Mouse (Mus musculus): ENCODE results near the gene Klhl35. TPM values are rescaled to one million over a fixed set of nuclear protein-coding genes. Genes with fewer than 3 reads are reported as not detected.

The Klhl35 gene
- total RNA-seq, 2 experiments from 2014 or later = 2.3 to 2.7 TPM

DNA sequence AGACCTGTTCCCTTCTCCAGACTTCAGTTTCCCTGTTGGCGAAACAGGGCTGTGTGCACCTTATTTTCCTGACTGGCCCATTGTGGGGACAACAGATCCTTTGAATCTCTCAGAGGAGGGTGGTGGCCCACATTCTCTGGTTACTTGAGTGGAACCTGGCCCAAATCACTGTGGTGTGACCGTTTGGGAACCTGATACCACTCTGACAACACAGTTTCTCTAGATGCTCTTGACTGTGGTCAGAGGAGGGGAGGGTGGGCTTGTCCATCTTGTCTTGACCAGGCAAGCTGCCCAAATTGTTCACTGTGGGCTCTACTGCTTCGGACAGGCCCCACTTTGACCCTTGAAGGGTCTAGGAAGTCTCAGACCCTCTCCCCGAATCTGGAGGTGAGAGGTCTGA lies 11.8 kb upstream of the Klhl35 start:
- intact Hi-C loops (cut with DNase I) = loop anchor here (5.0 kb wide), 2 partner anchors 122 to 347 kb away; no protein-coding TSS in a partner anchor
- no peak overlapping the region for H3K27ac ChIP-seq
- DNase-seq (ENCODE audit: extremely low spot score in 1 of 2, low spot score in 2 of 2) = no peak
- no peak overlapping the region for H3K4me3 ChIP-seq
- TF ChIP-seq CTCF (IDR thresholded peaks at IDR 0.05) = no peak

DNA sequence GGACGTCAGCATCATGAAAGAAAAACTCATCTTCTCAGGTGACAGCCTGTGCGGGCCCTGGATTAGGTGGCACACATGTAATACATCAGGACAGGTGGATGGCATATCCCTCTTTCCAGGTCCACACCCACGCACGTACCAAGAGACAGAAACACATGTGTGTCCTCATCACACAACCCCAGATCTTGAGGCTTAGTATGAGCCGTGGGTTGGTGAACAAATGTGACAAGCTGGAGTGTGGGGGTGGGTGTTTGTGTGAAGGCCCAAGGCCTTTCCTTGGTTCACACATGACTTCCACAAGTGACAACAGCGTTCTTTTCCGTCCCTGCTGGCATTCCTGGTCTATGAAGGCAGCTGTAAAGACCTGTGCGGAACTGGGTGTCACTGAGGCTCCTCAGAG lies 7.0 kb upstream of the Klhl35 start:
- H3K4me3 ChIP-seq = no peak overlapping the region
- no peak for DNase-seq (ENCODE audit: extremely low spot score in 1 of 2, low spot score in 2 of 2)
- intact Hi-C loops (cut with DNase I) = no loop called here
- peak overlapping the region; percentile 82 for H3K27ac ChIP-seq
- no peak for TF ChIP-seq CTCF (IDR thresholded peaks at IDR 0.05)

DNA sequence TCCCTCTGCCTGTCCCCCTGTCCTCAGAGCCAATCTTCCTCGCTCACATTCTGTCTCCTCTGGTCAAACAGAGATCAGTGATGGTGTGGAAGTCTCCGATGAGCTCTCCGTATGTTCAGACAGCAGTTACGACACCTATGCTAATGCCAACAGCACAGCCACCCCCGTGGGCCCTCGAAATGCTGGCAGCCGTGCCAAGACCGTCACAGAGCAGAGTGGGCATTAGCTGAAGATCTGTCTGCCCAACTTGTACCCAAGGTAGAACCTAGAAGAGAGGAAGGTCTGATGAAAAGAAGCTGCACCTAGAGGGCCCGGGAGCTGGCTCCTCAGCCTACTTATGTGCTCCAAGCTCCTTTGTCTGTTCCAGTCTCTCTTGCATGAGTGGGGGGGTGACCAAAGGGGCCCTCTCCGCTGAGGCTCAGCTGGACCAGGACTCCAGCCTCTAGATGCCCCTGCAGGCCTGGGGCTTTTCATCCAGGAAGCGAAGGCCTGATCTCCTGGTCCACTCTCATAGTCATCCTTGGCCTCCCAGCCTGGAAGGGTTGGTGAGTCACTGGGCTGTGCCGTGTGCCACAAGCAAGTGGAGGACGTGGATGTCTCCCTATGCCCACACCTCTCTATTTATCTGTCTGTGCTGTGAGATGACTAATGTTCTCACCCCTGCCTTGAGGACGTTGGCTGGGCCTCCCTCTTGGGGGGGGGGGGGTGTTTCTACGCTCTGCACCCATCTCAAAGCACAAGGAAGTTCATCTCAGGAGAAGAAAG lies 5.7 kb upstream of the Klhl35 start:
- peak overlapping the region; percentile 82 for H3K27ac ChIP-seq

DNA sequence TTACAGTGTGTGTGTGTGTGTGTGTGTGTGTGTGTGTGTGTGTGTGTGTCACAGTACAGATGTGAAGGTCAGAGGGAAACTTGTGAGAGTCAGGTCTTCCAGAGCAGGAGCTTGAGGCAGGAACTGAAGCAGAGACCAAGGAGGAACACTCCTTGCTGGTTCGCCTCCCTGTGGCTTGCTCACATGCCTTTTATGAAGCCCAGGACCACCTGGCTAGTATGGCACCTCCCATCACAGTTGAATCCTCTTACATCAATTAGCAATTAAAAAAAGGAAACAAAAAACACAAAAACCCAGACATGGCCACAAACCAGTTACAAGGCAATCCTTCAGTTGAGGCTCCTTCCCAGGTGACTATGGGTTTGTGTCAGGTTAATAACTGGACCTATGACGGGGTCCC lies 2.7 kb upstream of the Klhl35 start:
- TF ChIP-seq CTCF (IDR thresholded peaks at IDR 0.05) = no peak
- intact Hi-C loops (cut with DNase I) = loop anchor here (10.0 kb wide), 1 partner anchor 198 kb away; the partner anchor contains the start of gene Map6

More for the DNA sequence above, 5.7 kb upstream of the Klhl35 start:
- no peak for DNase-seq (ENCODE audit: extremely low spot score in 1 of 2, low spot score in 2 of 2)
- intact Hi-C loops (cut with DNase I) = loop anchor here (10.0 kb wide), 1 partner anchor 195 kb away; the partner anchor contains the start of gene Map6
- no peak overlapping the region for H3K4me3 ChIP-seq
- TF ChIP-seq CTCF (IDR thresholded peaks at IDR 0.05) = no peak

DNA sequence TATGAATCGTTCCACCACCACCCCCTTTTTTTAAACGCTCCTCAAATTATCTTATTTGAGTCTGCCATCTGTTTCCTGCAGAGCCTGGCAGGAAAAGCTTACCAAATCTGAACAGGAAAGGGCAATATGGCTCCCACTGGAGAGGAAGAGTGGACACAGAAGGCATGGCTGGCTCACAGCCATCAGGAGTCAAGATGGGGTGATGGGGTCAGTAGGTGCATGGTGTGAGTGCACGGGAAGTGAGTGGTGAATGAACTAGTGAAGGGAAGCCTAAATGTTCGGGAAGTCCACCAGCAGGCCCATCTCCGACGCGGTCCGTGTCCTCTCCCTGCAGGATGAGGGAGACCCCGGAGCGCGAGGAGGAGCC lies 2.1 kb downstream of the Klhl35 start:
- intact Hi-C loops (cut with DNase I) = loop anchor here (10.0 kb wide), 1 partner anchor 203 kb away; the partner anchor contains the start of gene Map6
- H3K4me3 ChIP-seq = peak overlapping the region; percentile 52
- DNase-seq (ENCODE audit: extremely low spot score in 1 of 2, low spot score in 2 of 2) = no peak
- peak overlapping the region; percentile 85 for H3K27ac ChIP-seq
- no peak for TF ChIP-seq CTCF (IDR thresholded peaks at IDR 0.05)

More for the DNA sequence above, 2.7 kb upstream of the Klhl35 start:
- Histone ChIP-seq H3K4me3 (no peak overlapping the region), H3K27ac (no peak overlapping the region)
- no peak for DNase-seq (ENCODE audit: extremely low spot score in 1 of 2, low spot score in 2 of 2)

DNA sequence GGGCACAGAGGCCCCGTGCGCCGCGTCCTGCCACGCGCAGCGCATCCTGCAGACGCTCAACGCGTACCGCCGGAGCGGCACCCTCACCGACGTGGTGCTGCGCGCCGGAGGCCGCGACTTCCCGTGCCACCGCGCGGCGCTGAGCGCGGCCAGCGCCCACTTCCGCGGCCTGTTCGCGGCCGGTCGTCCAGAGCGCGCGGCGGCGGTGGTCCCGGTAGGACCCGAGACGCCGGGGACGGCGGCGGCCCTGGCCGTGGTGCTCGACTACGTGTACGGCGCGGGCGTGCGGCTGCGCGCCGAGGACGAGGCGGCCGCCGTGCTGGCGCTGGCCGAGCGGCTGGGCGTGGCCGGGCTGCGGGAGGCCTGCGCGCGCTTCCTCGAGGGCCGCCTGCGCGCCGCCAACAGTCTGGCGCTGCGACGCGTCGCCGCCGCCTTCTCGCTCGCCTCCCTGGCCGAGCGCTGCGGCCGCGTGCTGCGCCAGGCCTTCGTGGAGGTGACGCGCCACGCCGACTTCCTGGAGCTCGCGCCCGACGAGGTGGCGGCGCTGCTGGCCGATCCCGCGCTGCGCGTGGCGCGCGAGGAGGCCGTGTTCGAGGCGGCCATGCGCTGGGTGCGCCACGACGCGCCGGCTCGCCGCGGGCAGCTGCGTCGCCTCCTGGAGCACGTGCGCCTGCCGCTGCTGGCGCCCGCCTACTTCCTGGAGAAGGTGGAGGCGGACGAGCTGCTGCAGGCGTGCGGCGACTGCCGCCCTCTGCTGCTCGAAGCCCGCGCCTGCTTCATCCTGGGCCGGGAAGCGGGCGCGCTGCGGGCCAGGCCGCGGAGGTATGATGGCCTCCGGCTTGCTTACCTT lies 2.7 kb downstream of the Klhl35 start:
- intact Hi-C loops (cut with DNase I) = loop anchor here (10.0 kb wide), 1 partner anchor 204 kb away; the partner anchor contains the start of gene Map6
- Histone ChIP-seq H3K4me3 (peak overlapping the region; percentile 52), H3K27ac (peak overlapping the region; percentile 85)
- DNase-seq (ENCODE audit: extremely low spot score in 1 of 2, low spot score in 2 of 2) = peak; percentile 73 to 78
- TF ChIP-seq CTCF (IDR thresholded peaks at IDR 0.05) = peak; percentile 49

DNA sequence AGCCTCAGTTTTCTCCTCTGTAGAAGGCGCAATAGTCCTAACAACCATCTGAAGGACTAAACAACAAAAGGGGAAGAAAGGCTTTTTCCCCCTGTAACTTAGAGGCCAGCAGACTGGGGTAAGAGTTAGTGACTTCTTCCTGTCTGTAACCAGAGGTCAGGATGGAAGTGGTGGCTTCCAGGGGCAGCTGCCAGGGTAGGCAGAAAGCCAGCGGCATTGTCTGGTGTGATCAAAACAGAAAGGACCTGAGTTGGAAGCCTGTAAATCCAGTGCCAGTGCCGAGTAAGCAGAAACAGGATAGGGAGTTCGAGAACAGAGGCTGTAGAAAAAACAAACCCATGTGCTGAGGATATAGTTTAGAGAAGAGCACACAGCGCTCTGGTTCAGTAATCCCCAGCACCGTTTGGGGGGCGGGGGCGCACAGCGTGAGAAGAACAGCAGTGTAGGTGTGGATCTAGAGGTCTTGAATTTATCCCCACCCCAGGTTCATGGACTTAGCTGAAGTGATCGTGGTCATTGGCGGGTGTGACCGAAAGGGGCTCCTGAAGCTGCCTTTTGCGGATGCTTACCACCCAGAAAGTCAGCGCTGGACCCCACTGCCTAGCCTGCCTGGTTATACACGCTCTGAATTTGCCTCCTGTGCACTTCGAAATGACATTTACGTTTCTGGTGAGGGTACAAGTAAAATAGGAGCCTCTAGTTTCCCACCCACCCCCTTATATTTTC lies 4.0 kb downstream of the Klhl35 start:
- Histone ChIP-seq H3K27ac (peak overlapping the region; percentile 68), H3K4me3 (no peak overlapping the region)
- intact Hi-C loops (cut with DNase I) = loop anchor here (10.0 kb wide), 1 partner anchor 205 kb away; the partner anchor contains the start of gene Map6
- DNase-seq (ENCODE audit: extremely low spot score in 1 of 2, low spot score in 2 of 2) = no peak
- TF ChIP-seq CTCF (IDR thresholded peaks at IDR 0.05) = no peak

DNA sequence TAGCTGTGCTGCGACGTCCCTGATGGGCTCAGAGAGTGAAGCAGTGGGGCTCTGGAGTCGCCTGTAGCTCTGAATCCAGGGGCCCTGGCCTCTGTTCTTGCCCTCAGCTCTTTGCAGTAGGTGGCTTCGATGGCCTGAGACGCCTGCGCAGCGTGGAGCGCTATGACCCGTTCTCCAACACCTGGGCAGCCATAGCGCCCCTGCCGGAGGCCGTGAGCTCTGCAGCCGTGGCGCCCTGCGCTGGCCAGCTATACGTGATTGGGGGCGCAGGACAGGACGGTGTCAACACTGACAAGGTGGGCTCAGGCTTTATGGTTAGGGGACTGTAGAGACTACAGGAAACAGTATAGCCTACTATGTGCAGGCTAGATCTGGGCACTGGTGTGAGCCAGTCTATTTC lies 5.8 kb downstream of the Klhl35 start:
- intact Hi-C loops (cut with DNase I) = no loop called here
- TF ChIP-seq CTCF (IDR thresholded peaks at IDR 0.05) = peak; percentile 21
- no peak overlapping the region for H3K27ac ChIP-seq
- H3K4me3 ChIP-seq = no peak overlapping the region
- DNase-seq (ENCODE audit: extremely low spot score in 1 of 2, low spot score in 2 of 2) = no peak

DNA sequence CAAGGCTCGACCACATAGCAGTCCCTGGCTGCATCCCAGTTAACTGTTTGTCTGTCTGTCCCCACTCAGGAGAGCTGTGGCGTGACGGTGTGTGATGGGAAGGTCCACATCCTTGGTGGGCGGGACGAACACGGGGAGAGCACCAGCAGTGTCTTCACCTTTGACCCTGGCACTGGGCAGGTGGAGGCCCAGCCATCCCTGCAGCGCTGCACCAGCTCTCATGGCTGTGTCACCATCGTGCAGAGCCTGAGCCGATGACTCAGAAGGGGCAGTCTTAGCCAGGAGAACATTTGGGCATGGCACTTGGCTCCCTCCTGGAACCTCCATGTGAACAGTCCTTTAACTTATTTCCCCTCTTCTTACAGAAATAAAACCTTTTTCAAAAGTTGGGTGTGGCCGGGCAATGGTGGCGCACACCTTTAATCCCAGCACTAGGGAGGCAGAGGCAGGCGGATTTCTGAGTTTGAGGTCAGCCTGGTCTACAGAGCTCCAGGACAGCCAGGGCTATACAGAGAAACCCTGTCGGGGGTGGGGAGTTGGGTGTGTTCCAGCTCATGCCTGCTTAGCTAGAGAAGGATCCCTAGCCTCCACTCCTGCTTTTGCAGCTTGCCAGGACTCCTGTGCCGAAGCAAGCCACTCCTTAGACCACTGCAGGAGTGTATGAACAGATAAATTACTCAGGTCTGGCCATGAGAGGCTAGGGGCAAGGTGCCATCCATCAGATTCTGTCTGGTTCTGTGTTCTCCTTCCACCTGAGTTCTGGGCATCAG lies 8.0 kb downstream of the Klhl35 start:
- H3K4me3 ChIP-seq = no peak overlapping the region
- H3K27ac ChIP-seq = no peak overlapping the region
- intact Hi-C loops (cut with DNase I) = no loop called here
- TF ChIP-seq CTCF (IDR thresholded peaks at IDR 0.05) = no peak
- no peak for DNase-seq (ENCODE audit: extremely low spot score in 1 of 2, low spot score in 2 of 2)

DNA sequence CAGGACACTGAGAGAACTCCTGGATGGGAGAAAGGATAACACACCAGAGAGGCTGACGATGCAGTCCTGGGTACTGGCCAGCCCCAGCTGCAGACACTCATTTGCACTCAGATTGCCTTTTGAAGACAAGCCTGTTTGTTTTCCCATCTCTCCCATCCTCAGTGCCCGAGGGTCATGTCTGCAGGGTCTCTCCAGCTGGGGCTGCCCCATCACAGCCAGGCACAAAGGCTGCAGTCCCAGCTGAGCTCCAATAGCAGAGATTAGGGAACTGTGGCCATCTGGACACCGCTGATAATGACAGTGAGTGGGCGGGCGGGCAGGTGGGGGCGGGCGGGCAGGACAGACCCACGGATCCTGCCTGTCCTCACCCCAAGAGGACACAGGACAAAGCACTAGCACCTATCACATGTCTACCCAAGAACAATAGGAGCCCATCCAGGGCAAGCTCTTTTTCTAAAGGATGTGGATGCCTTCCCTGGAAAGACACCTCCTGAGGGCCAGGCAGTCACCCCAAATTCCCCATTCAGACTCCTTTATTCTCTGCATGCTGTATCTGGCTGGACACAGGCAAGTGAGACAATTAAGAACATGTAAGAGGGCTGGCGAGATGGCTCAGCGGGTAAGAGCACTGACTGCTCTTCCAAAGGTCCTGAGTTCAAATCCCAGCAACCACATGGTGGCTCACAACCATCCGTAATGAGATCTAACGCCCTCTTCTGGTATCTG lies 9.2 kb downstream of the Klhl35 start:
- Histone ChIP-seq H3K4me3 (no peak overlapping the region), H3K27ac (peak overlapping the region; percentile 57)
- no peak for DNase-seq (ENCODE audit: extremely low spot score in 1 of 2, low spot score in 2 of 2)
- intact Hi-C loops (cut with DNase I) = no loop called here
- TF ChIP-seq CTCF (IDR thresholded peaks at IDR 0.05) = no peak
